ENCODE assay signal across 25 mouse cellular contexts in genomic region chr5:136880101-136880500, GRCm38 (mm10). TPM values are rescaled to one million over a fixed set of nuclear protein-coding genes. Genes with fewer than 3 reads are reported as not detected.
DNase-seq lines count a peak whose midpoint lies in the region; ATAC-seq and TF ChIP-seq lines count a peak whose summit lies in the region.
"Had no signal": no experiment of that assay in that cellular context is flagged by ENCODE, and none has a peak within 500 bp of the region (broad histone marks: within the 10 kb centered on the region; RNA-seq: fewer than 3 reads in every experiment).

No protein-coding gene starts in this region.

- WGBS in embryonic facial prominence, embryonic 13.5 days: 78% methylated on average over 8 of the region's 8 CpGs

- H3K4me2 ChIP-seq in embryonic facial prominence, embryonic 13.5 days: peak overlapping the region; percentile 72
- H3K4me2 ChIP-seq: hindbrain, embryonic 14.5 days; liver, embryonic 15.5 days; midbrain, embryonic 12.5 days; neural tube, embryonic 15.5 days had no signal

- no peak for ATAC-seq in megakaryocyte, adult 5-6 weeks (ENCODE audit: poor library complexity, severe bottlenecking)
- no peak for ATAC-seq in embryonic facial prominence, embryonic 13.5 days (ENCODE audit: insufficient number of reproducible peaks, insufficient read depth, low FRiP score, low TSS enrichment, low read depth)
- ATAC-seq: CD4-positive, CD25-positive, alpha-beta regulatory T cell, adult 4 months; forebrain, embryonic 14.5 days; inflammation-experienced regulatory T-cells, adult 6 months had no signal

- intact Hi-C loops in left cerebral cortex, postnatal 10 days (cut with DNase I): loop anchor here (5.0 kb wide), 1 partner anchor 43 kb away; no protein-coding TSS in a partner anchor

- H3K9ac ChIP-seq in embryonic facial prominence, embryonic 13.5 days: 0 out of 2 replicates have a peak overlapping the region, but pooled peaks have one; percentile 95
- H3K9ac ChIP-seq: hindbrain, embryonic 14.5 days; liver, embryonic 15.5 days; midbrain, embryonic 12.5 days; neural tube, embryonic 15.5 days had no signal

- H3K4me3 ChIP-seq in megakaryocyte, embryonic 14.5 days (replicated peaks): peak overlapping the region; percentile 3
- H3K4me3 ChIP-seq in embryonic facial prominence, embryonic 13.5 days: peak overlapping the region; percentile 89
- H3K4me3 ChIP-seq in layer of hippocampus, adult 2 months: no peak overlapping the region
- H3K4me3 ChIP-seq: gastrocnemius, adult 2 months; left cerebral cortex, adult 2 months; limb, embryonic 10.5 days; liver, embryonic 15.5 days; midbrain, embryonic 12.5 days; neural tube, embryonic 15.5 days had no signal

- no peak for TF ChIP-seq CTCF in layer of hippocampus, adult 2 months (conservative IDR thresholded peaks at IDR 0.05)

- peaks cover 67% of the 10 kb centered on the region for H3K27me3 ChIP-seq in megakaryocyte, embryonic 14.5 days (replicated peaks)
- H3K27me3 ChIP-seq in embryonic facial prominence, embryonic 13.5 days: no peaks in the 10 kb centered on the region; the same call in 1 of the 2 replicates

- no peak overlapping the region for H3K27ac ChIP-seq in embryonic facial prominence, embryonic 13.5 days
- no peak overlapping the region for H3K27ac ChIP-seq in layer of hippocampus, adult 2 months
- H3K27ac ChIP-seq: gastrocnemius, adult 2 months; hindbrain, embryonic 14.5 days; left cerebral cortex, adult 2 months; limb, embryonic 10.5 days; liver, embryonic 15.5 days; midbrain, embryonic 12.5 days; neural tube, embryonic 15.5 days; stomach, postnatal 0 days had no signal

- H3K9me3 ChIP-seq in megakaryocyte, embryonic 14.5 days: peaks cover 9% of the 10 kb centered on the region
- no peaks in the 10 kb centered on the region for H3K9me3 ChIP-seq in embryonic facial prominence, embryonic 13.5 days
- H3K9me3 ChIP-seq: limb, embryonic 10.5 days; liver, embryonic 15.5 days; midbrain, embryonic 12.5 days; neural tube, embryonic 15.5 days had no signal

- H3K36me3 ChIP-seq in megakaryocyte, embryonic 14.5 days (replicated peaks; ENCODE audit: low read length): no peaks in the 10 kb centered on the region
- H3K36me3 ChIP-seq in embryonic facial prominence, embryonic 13.5 days: peaks cover 37% of the 10 kb centered on the region
- H3K36me3 ChIP-seq: liver, embryonic 15.5 days; midbrain, embryonic 12.5 days; neural tube, embryonic 15.5 days had no signal

- peak; percentile 26 for DNase-seq in adrenal gland, adult 2 months
- DNase-seq in adrenal gland, adult 8-10 months: no peak
- peak; percentile 34 for DNase-seq in kidney, postnatal 14 days
- DNase-seq in layer of hippocampus, adult 2 months (ENCODE audit: low spot score in 2 of 2): no peak
- DNase-seq in left cerebral cortex, postnatal 10 days (ENCODE audit: extremely low spot score in 1 of 2, low spot score in 2 of 2): no peak
- DNase-seq: cerebellum, adult 11-12 months; cerebellum, postnatal 10 days; gastrocnemius, adult 2 months; heart, postnatal 36 days; liver; lung, postnatal 4 days; thymus, adult 2 months had no signal

- peaks cover 11% of the 10 kb centered on the region for H3K4me1 ChIP-seq in megakaryocyte, embryonic 14.5 days
- H3K4me1 ChIP-seq in embryonic facial prominence, embryonic 13.5 days: peaks cover 38% of the 10 kb centered on the region
- H3K4me1 ChIP-seq: liver, embryonic 15.5 days had no signal

RNA-seq across cellular contexts. Expression of gene Col26a1, which starts 2.9 kb away (rescaled TPM):
- total RNA-seq in adrenal gland, adult 2 months (2021): not detected
- polyA plus RNA-seq in adrenal gland, adult 2 months (2012; rRNA removed): 0.20 and 0.26 TPM in 2 replicates
- total RNA-seq in adrenal gland, adult 8-10 months (2022): 1 to 10 TPM in 2 of 4 experiments, under 1 TPM in 2; 0.22 to 1.4 (median 0.94) TPM
- not detected in 2 replicates for polyA plus RNA-seq in megakaryocyte, embryonic 14.5 days (2012; ENCODE audit: insufficient read depth, low replicate concordance)
- total RNA-seq in megakaryocyte, adult 5-6 weeks (2015): not detected in 2 replicates
- not detected in 2 replicates for total RNA-seq in megakaryocyte, adult 5-6 weeks (2017)
- 273 and 319 TPM in 2 replicates for polyA plus RNA-seq in embryonic facial prominence, embryonic 13.5 days (2015; fragmentation: Nextera tagmentation; extraction: Ambion mirVana)
- 1 to 10 TPM; 2.7 to 3.3 TPM for total RNA-seq in layer of hippocampus, adult 2 months (2021)
- 10 to 100 TPM; 24.8 to 25.3 TPM for total RNA-seq in left cerebral cortex, postnatal 10 days (2021)
- polyA plus RNA-seq: inflammation-experienced regulatory T-cells, adult 6 months had no signal

RNA-seq across cellular contexts. Expression of gene Ift22, which starts 27.8 kb away (rescaled TPM):
- 10 to 100 TPM; 29.0 to 42.0 TPM for total RNA-seq in adrenal gland, adult 2 months (2021)
- 6.8 and 7.7 TPM in 2 replicates for polyA plus RNA-seq in adrenal gland, adult 2 months (2012; rRNA removed)
- 10 to 100 TPM; 30.5 to 53.5 (median 41.9) TPM for total RNA-seq in adrenal gland, adult 8-10 months (2022)
- polyA plus RNA-seq in megakaryocyte, embryonic 14.5 days (2012; ENCODE audit: insufficient read depth, low replicate concordance): 13.9 and 14.8 TPM in 2 replicates
- 9.4 and 12.7 TPM in 2 replicates for total RNA-seq in megakaryocyte, adult 5-6 weeks (2015)
- 2.0 and 3.7 TPM in 2 replicates for total RNA-seq in megakaryocyte, adult 5-6 weeks (2017)
- 67.4 and 70.2 TPM in 2 replicates for polyA plus RNA-seq in embryonic facial prominence, embryonic 13.5 days (2015; fragmentation: Nextera tagmentation; extraction: Ambion mirVana)
- 10 to 100 TPM; 81.0 to 87.2 TPM for total RNA-seq in layer of hippocampus, adult 2 months (2021)
- total RNA-seq in left cerebral cortex, postnatal 10 days (2021): 10 to 100 TPM; 88.2 to 88.9 TPM

Comparison
In these comparisons a context has a peak if more than half of its experiments do, and no peak if none do; other contexts are left out.
1. DNase-seq: peak in adrenal gland, adult 2 months (single experiment) and kidney, postnatal 14 days (single experiment); none in adrenal gland, adult 8-10 months (single experiment), layer of hippocampus, adult 2 months (0 of 2) and left cerebral cortex, postnatal 10 days (0 of 2).
2. RNA of gene Col26a1, which starts 2.9 kb away (total RNA-seq): 24.8 to 25.3 TPM in left cerebral cortex, postnatal 10 days; 2.7 to 3.3 TPM in layer of hippocampus, adult 2 months, 0.22 to 1.4 TPM in adrenal gland, adult 8-10 months, not detected in adrenal gland, adult 2 months and not detected in megakaryocyte, adult 5-6 weeks; every median in the first group is over 4 times any median in the second.